Mouse (Mus musculus) CH12.LX (cell line): ENCODE measurements around the gene Klf15.

Experiments used
- CTCF ChIP-seq, 2 experiments: IDR thresholded peaks in 1 of 2; conservative IDR thresholded peaks in 1 of 2; 2 replicates each; pipeline ENCODE4 v1.5.1; 2011 to 2012; ENCODE audit warnings: low read depth in 2 of 2, low read length in 2 of 2, improper control_type of control experiment in 1 of 2, inconsistent platforms in 1 of 2, mild to moderate bottlenecking in 1 of 2, moderate library complexity in 1 of 2
- HCFC1 ChIP-seq: IDR thresholded peaks from 2 replicates; pipeline ENCODE4 v1.6.1; 2012; ENCODE audit warnings: low read depth, mild to moderate bottlenecking, inconsistent platforms, low read length, improper control_type of control experiment
- MAX ChIP-seq: IDR thresholded peaks from 2 replicates; pipeline ENCODE4 v1.6.1; 2011; ENCODE audit warnings: low read length, improper control_type of control experiment
- MYC ChIP-seq: IDR thresholded peaks from 2 replicates; pipeline ENCODE4 v1.6.1; 2011; ENCODE audit warnings: low read depth, mild to moderate bottlenecking, improper control_type of control experiment, low read length
- POLR2A ChIP-seq: IDR thresholded peaks from 2 replicates; pipeline ENCODE4 v1.6.1; 2011; ENCODE audit warnings: low read depth, mild to moderate bottlenecking, improper control_type of control experiment, low read length
- SIN3A ChIP-seq: IDR thresholded peaks from 2 replicates; pipeline ENCODE4 v1.6.1; 2012; ENCODE audit warnings: low read length, improper control_type of control experiment, inconsistent platforms
- TCF12 ChIP-seq: IDR thresholded peaks from 2 replicates; pipeline ENCODE4 v1.6.1; 2014; ENCODE audit warnings: low read depth, mild to moderate bottlenecking, inconsistent platforms, low read length, improper control_type of control experiment
- ZNF384 ChIP-seq: IDR thresholded peaks from 2 replicates; pipeline ENCODE4 v1.6.1; 2012; ENCODE audit warnings: low read depth, low read length, improper control_type of control experiment, inconsistent platforms

GRCm38 (mm10) chr6:90463228-90463862 lies 969 bp downstream of the Klf15 start:
- TF ChIP-seq MAX (no peak), TCF12 (no peak), ZNF384 (no peak), HCFC1 (no peak), POLR2A (no peak), CTCF (conservative IDR thresholded peaks at IDR 0.05 in 1 of 2, IDR thresholded peaks at IDR 0.05 in 1 of 2; ENCODE audit: low read depth in 2 of 2, low read length in 2 of 2) (no peak), MYC (no peak), SIN3A (no peak)
